Mouse (Mus musculus) limb, embryonic 10.5 days (tissue): ENCODE data around the gene Adgrg3. TPM values are rescaled to one million over a fixed set of nuclear protein-coding genes. Genes with fewer than 3 reads are reported as not detected.

ENCODE experiments used
- DNase-seq: peaks from one replicate; pipeline ENCODE4 v3.0.0-alpha.2; 2017; ENCODE audit warnings: low spot score
- H3K27ac ChIP-seq: fragments of 300-500 bp; sonication (generic); 2 replicates; pipeline ENCODE4 v1.5.1; 2016; ENCODE audit warnings: mild to moderate bottlenecking
- H3K27me3 ChIP-seq: fragments of 300-500 bp; sonication (generic); 2 replicates; pipeline ENCODE4 v1.6.1; 2016; ENCODE audit warnings: low read depth, mild to moderate bottlenecking; ENCODE audit not compliant: poor library complexity, severe bottlenecking
- H3K36me3 ChIP-seq: fragments of 300-500 bp; sonication (generic); 2 replicates; pipeline ENCODE4 v1.6.1; 2016; ENCODE audit warnings: mild to moderate bottlenecking, moderate library complexity
- H3K4me1 ChIP-seq: fragments of 300-500 bp; sonication (generic); 2 replicates; pipeline ENCODE4 v1.6.1; 2016
- H3K4me3 ChIP-seq: fragments of 300-500 bp; sonication (generic); 2 replicates; pipeline ENCODE4 v1.5.1; 2016; ENCODE audit warnings: mild to moderate bottlenecking, moderate library complexity
- H3K9me3 ChIP-seq: fragments of 300-500 bp; sonication (generic); replicated peaks from 2 replicates; pipeline ENCODE4 v1.6.1; 2016; ENCODE audit warnings: mild to moderate bottlenecking
- WGBS: fragments of 180-500 bp; shearing (Covaris S2); methylation state at CpG from one replicate; pipeline ENCODE4 v1.1.7; 2016; 5-methylcytosine and 5-hydroxymethylcytosine counted together
- polyA plus RNA-seq: library from polyadenylated mRNA; unstranded; fragments of >200 nt; fragmentation: Nextera tagmentation; extraction: Ambion mirVana; gene quantifications from 2 replicates; pipeline ENCODE4 v1.2.1, GENCODE M21; 2016

Gene Adgrg3
- polyA plus RNA-seq, 1 experiment from 2014 or later: 3.4 TPM

DNA sequence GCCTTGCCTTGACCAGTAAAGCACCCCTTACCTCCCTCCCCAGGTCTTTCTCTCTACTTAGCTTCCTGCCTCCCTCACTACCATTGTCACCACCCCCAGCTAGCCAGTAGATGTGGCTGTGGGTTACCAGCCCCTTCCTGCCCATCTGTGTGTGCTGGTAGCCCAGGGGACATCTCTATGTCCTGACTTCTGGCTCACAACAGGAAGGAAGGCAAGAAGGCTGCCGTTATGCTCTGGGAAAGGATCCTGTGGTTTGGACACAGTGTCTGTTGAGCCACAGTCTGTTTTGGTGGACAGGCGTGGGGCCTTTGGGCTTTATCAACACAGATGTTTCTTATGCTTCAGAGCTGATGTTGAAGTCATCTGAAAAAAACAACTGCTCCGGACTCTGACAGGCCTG lies 29.5 kb downstream of the Adgrg3 start:
- H3K9me3 ChIP-seq: no peaks in the 10 kb centered on the region
- H3K4me3 ChIP-seq: no peak overlapping the region
- peaks cover 24% of the 10 kb centered on the region for H3K4me1 ChIP-seq
- no peaks in the 10 kb centered on the region for H3K27me3 ChIP-seq
- no peaks in the 10 kb centered on the region for H3K36me3 ChIP-seq
- DNase-seq: no peak
- 83% methylated on average over 3 of the region's 3 CpGs for WGBS
- peak overlapping the region; percentile 14; the same call in 1 of the 2 replicates for H3K27ac ChIP-seq

DNA sequence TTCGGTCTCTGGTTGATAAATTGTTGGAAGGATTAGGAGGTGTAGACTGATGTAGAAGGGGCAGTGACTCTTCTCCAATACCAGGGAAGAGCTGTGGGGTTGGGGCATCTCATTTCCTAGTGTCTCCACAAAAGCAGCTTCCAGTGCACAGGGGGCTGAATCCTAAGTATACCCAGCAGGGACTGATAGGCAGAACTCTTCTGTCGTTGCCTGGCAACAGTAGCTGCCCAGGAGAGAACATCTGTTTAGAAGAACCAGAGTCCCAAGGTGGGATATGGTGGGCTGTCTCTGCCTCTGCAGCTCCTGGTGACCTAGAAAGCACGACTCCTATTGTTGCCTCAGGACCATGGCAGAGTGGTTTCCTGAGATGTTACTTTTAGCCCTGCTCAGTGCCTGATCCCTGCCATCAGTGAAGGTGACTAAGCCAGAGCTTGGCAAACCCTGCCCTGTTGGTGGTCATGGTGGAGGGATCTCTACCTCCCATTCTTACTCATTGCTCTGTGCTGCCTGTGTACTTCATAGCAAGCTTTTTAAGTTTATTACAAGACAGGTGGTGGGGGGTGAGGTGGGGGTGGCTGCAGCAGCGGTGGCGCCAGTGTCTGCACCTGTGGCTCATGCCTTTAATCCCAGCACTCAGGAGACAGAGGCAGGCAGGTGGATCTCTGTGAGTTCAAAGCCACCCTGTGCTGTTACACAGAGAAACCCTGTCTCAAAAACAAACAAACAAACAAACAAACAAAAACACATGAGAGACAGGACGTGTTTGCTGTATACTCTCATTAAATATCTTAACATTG lies 30.6 kb downstream of the Adgrg3 start:
- WGBS: 77% methylated on average over 6 of the region's 6 CpGs
- H3K27me3 ChIP-seq: no peaks in the 10 kb centered on the region
- no peaks in the 10 kb centered on the region for H3K9me3 ChIP-seq
- no peak for DNase-seq
- H3K4me3 ChIP-seq: no peak overlapping the region
- H3K36me3 ChIP-seq: no peaks in the 10 kb centered on the region
- peaks cover 24% of the 10 kb centered on the region for H3K4me1 ChIP-seq
- 0 out of 2 replicates have a peak overlapping the region, but pooled peaks have one; percentile 14 for H3K27ac ChIP-seq

DNA sequence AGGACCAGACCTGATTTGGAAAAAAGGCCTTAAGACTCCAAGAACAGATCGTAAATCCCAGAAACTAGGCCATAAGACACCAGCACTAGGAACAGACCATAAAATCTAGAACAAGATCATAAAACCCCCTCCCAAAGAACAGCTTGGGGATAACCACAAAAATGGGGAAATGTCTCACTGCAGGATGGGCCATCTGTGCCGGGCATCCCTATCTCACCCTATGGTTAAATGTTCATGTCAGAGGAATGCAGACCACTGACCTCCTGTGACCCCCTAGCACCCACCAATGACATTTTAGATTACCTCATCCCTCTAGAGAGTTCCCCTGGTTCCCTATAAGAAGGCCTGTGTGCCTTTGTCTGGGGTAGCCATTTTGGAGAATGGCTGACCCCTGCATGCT lies 32.1 kb downstream of the Adgrg3 start:
- WGBS: 53% methylated on average over 2 of the region's 2 CpGs
- H3K27ac ChIP-seq: no peak overlapping the region
- H3K27me3 ChIP-seq: no peaks in the 10 kb centered on the region
- no peak overlapping the region for H3K4me3 ChIP-seq
- peaks cover 24% of the 10 kb centered on the region for H3K4me1 ChIP-seq
- H3K36me3 ChIP-seq: no peaks in the 10 kb centered on the region
- DNase-seq: no peak
- no peaks in the 10 kb centered on the region for H3K9me3 ChIP-seq

DNA sequence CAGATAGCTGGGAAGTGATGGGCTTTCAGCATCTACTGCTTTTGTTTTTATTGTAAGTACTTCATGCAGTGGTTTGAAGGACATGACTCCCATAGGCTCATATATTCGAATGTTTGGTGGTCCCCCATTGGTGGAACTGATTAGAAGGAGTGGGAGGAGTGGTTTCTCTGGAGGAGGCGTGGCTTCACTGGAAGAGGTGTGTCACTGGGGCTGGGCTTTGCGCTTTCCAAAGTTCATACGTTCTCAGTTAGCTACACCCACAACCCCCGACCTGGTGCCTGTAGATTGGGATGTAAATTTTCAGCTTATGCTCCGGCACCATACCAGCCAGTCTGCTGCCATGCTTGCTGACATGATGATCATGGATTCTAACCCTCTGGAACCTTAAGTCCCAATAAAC lies 36.9 kb downstream of the Adgrg3 start:
- Histone ChIP-seq H3K9me3 (no peaks in the 10 kb centered on the region), H3K4me3 (no peak overlapping the region), H3K27ac (no peak overlapping the region), H3K36me3 (no peaks in the 10 kb centered on the region), H3K27me3 (no peaks in the 10 kb centered on the region), H3K4me1 (peaks cover 5% of the 10 kb centered on the region)
- WGBS: 65% methylated on average over 6 of the region's 6 CpGs
- no peak for DNase-seq

DNA sequence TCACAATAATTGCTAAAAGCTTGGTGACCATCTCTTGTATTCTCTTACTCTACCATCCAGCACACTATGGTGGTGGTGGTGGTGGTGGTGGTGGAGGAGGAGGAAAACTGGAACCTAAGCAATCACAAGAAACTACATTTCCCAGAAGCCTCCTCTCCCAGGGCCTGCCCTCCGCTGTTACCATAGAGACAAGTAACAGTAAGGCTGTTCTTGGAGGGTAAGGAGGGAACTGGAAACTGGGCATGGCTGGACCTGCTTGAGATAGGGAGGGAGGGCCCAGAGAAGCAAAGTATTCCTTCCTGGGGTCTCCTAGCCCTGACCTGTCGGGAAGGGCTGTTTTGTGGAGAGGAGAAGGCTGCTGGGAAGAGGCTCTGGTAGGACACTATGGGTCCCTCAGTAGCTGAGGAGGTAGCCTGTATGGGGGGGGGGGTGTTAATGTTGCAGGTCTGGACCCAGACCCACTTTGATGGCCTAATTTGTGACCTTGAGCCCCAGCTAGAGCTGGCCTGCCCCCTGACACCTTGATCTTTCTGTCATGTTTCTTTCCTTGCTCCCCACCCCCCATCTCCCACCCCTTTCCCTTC lies 37.5 kb downstream of the Adgrg3 start, which contains the start of gene Drc7:
Gene Drc7, plus strand, starts transcription at position 177 of the 584 bp plus-strand sequence.
- no peaks in the 10 kb centered on the region for H3K27me3 ChIP-seq
- WGBS: 16% methylated on average over 2 of the region's 2 CpGs
- no peaks in the 10 kb centered on the region for H3K9me3 ChIP-seq
- H3K36me3 ChIP-seq: no peaks in the 10 kb centered on the region
- H3K4me1 ChIP-seq: no peaks in the 10 kb centered on the region
- H3K27ac ChIP-seq: no peak within 1 kb of the TSS
- H3K4me3 ChIP-seq: no peak within 1 kb of the TSS
- no peak for DNase-seq

DNA sequence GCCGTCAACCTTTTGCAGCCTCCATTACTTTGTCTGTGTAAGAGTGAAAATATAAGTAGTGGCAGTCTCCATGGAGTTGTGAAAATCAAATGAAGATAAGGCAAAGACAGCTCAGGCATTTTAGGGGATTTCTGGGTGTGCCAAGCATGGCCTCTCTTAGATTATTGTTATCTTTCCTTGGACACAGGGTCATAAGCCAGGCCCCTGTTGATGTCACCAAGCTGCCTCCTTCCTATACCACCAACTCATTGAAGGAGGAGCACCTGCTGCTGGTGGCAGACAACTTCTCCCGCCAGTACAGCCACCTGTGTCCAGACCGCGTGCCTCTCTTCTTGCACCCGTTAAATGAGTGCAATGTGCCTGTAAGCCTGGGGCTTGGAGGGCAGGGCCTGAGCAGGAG lies 38.9 kb downstream of the Adgrg3 start:
- Histone ChIP-seq H3K27ac (no peak overlapping the region), H3K9me3 (no peaks in the 10 kb centered on the region), H3K4me1 (no peaks in the 10 kb centered on the region), H3K27me3 (no peaks in the 10 kb centered on the region), H3K4me3 (no peak overlapping the region), H3K36me3 (no peaks in the 10 kb centered on the region)
- WGBS: 87% methylated on average over 5 of the region's 5 CpGs
- no peak for DNase-seq

DNA sequence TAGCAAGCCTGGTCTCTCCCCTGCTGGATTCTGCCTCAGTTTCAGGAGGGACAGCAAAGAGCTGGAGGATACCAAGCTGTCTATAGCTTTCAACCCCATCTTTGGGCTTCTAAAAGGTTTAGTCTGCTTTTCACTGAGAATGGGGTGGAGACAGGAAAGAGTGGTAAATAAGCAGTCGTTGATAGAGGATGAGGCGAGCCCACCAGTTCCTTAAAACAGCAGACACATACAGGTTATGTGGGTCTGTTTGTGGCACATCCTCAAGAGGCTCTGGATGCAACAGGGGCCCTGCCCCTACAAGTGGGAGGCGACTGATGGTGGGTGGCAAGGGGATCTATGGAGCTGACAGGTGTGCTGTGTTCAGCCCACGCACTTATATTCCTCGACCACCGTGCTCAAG lies 41.2 kb downstream of the Adgrg3 start:
- H3K36me3 ChIP-seq: no peaks in the 10 kb centered on the region
- WGBS: 89% methylated on average over 6 of the region's 6 CpGs
- H3K4me3 ChIP-seq: no peak overlapping the region
- H3K4me1 ChIP-seq: no peaks in the 10 kb centered on the region
- no peak for DNase-seq
- H3K9me3 ChIP-seq: no peaks in the 10 kb centered on the region
- H3K27me3 ChIP-seq: no peaks in the 10 kb centered on the region
- H3K27ac ChIP-seq: no peak overlapping the region

DNA sequence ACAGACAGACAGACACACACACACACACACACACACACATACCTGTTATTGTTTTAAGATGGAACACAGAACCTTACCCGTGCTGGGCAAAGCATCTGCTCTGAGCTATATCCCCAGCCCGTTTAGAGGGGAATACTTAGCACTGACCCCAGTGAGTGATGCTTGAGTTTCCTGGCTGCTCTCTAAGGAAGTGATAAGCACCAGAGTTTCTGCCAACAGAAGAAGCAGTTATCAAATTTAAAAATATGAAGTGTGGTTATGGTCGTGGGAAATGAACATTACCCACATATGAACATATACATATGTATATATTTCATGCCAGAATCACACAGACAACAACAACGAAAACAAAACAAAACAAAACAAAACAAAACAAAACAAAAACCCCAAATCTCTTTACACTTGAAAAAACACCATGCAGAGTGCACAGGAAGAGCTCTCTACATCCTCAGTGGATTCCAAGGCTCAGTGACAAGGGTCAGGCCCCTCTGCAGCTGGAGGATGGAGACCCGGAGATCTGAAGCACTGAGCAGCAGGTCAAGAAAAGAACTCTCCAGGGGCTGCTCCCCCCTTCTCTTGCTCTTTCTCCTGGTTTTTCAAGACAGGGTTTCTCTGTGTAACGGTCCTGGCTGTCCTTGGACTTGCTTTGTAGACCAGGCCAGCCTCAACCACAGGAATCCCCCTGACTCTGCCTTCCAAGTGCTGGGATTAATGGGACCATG lies 42.5 kb downstream of the Adgrg3 start:
- no peak overlapping the region for H3K4me3 ChIP-seq
- no peak for DNase-seq
- H3K36me3 ChIP-seq: no peaks in the 10 kb centered on the region
- no peak overlapping the region for H3K27ac ChIP-seq
- no peaks in the 10 kb centered on the region for H3K4me1 ChIP-seq
- H3K27me3 ChIP-seq: no peaks in the 10 kb centered on the region
- no peaks in the 10 kb centered on the region for H3K9me3 ChIP-seq
- WGBS: 74% methylated on average over 6 of the region's 6 CpGs

DNA sequence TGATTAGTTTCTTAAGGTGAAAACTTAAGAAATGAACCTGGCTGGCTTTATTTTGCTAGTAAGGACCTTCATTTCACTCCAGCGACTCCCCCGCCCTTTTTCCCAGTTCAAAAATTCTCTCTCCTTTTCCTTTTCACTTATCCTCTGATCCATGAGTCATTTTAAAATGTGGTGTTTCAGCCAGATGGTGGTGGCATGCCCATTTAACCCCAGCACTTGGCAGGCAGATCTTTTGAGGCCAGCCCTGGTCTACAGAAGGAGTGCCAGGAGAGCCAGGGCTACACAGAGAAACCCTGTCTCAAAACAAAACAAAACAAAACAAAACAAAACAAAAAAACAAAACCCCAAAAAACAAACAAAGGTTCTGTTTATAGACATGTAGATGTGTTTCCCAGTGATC lies 47.0 kb downstream of the Adgrg3 start:
- no peak for DNase-seq
- Histone ChIP-seq H3K9me3 (no peaks in the 10 kb centered on the region), H3K36me3 (no peaks in the 10 kb centered on the region), H3K27me3 (no peaks in the 10 kb centered on the region), H3K4me1 (no peaks in the 10 kb centered on the region), H3K27ac (no peak overlapping the region), H3K4me3 (no peak overlapping the region)
- WGBS: 90% methylated on average over 2 of the region's 2 CpGs

DNA sequence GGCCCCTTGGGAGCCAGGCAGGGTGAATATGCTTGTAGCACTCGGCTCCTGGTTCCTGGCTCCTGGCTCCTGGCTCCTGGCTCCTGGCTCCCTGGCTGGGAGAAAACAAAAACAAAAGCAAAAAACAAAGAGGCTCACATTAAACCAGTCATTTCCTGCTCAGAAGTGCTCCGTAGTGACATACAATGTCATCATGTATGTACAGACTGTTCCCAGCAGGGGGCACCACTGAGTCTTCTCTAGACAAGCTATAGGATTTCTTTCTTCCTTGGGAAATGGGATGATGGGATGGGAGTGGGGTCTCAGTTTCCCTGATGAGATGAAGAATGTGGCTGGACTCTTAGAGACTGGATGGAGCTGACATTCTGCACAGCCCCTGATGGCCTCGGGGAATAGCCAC lies 50.1 kb downstream of the Adgrg3 start:
- Histone ChIP-seq H3K4me3 (no peak overlapping the region), H3K9me3 (no peaks in the 10 kb centered on the region), H3K36me3 (no peaks in the 10 kb centered on the region), H3K27me3 (no peaks in the 10 kb centered on the region), H3K4me1 (no peaks in the 10 kb centered on the region), H3K27ac (no peak overlapping the region)
- 43% methylated on average over 3 of the region's 3 CpGs for WGBS
- peak; percentile 64 for DNase-seq

DNA sequence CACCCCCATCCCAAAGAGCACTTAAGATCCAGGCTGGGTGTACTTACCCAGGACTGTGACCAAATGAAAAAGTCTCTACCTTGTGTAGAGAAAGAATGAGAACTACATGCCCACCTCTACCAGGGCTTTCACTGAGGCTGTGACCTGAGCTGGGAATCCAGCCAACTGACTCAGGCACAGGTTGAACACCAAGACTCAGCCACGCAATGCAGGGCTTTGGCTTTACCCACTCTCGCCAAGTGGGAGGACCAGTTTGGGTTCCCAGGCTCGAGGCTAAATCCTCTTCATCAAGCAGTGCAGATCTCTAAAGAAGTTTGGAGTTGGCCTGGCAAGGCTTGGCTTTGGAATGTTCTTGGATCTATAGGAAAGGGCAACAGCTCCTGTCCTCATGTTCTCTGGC lies 58.0 kb downstream of the Adgrg3 start:
- WGBS: 78% methylated on average over 3 of the region's 3 CpGs
- Histone ChIP-seq H3K27me3 (no peaks in the 10 kb centered on the region), H3K36me3 (no peaks in the 10 kb centered on the region), H3K9me3 (no peaks in the 10 kb centered on the region), H3K4me1 (0 out of 2 replicates have a peak, but pooled peaks cover 5% of the 10 kb centered on the region), H3K27ac (no peak overlapping the region), H3K4me3 (no peak overlapping the region)
- no peak for DNase-seq

DNA sequence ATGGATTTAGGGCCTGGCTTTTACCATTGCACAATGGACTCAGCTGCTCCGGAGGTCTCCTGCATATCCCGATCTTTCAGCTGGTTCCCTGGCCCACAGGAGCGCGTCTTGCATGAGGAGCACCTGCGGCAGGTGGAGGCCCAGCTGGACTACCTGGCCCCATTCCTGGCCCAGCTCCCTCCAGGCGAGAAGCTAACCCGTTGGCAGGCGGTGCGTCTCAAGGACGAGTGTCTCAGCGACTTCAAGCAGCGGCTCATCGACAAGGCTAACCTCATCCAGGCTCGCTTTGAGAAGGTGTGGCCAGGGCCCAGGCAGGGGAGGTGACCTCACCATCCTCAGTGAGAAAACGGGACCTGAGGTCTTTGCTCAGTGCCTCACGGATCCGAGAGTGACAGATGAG lies 58.7 kb downstream of the Adgrg3 start:
- H3K4me1 ChIP-seq: 0 out of 2 replicates have a peak, but pooled peaks cover 5% of the 10 kb centered on the region
- no peaks in the 10 kb centered on the region for H3K27me3 ChIP-seq
- H3K36me3 ChIP-seq: no peaks in the 10 kb centered on the region
- WGBS: 79% methylated on average over 17 of the region's 17 CpGs
- no peak overlapping the region for H3K27ac ChIP-seq
- DNase-seq: no peak
- no peak overlapping the region for H3K4me3 ChIP-seq
- H3K9me3 ChIP-seq: no peaks in the 10 kb centered on the region

DNA sequence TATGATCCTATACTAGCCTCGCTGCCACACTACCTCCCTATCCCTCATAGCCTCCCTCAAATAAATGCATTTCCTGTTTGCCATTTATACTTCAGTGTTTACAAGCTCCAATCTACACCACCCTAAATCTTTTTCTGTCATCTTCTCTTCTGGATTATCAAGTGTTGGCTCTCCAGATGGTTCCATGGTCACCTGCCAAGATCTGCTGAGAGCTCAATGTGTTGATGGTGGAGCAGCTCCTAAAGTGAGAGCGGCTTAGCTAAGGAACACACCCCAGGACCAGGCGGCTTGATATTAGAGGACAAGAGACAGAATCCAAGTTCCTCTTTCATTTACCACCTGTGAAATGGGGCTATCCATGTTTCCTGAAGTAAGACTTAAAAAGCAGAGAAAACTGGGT lies 60.6 kb downstream of the Adgrg3 start:
- peaks cover 20% of the 10 kb centered on the region for H3K4me1 ChIP-seq
- no peak for DNase-seq
- WGBS: 92% methylated on average over 3 of the region's 3 CpGs
- H3K27me3 ChIP-seq: no peaks in the 10 kb centered on the region
- H3K27ac ChIP-seq: no peak overlapping the region
- no peak overlapping the region for H3K4me3 ChIP-seq
- H3K9me3 ChIP-seq: no peaks in the 10 kb centered on the region
- 0 out of 2 replicates have a peak, but pooled peaks cover 6% of the 10 kb centered on the region for H3K36me3 ChIP-seq
